Mouse (Mus musculus) right cerebral cortex, adult 2 months (tissue): ENCODE measurements at regions not wholly inside any gene's neighbourhood (a gene's known extent, or its start where the extent isn't known, plus 50 kb on each side); places are given as distances from the start of the nearest gene placed in this dataset.

Experiments used
- DNase-seq, 2 experiments: peaks; one replicate each; pipeline ENCODE4 v3.0.0; 2021 to 2022; ENCODE audit warnings: low spot score in 2 of 2

DNA sequence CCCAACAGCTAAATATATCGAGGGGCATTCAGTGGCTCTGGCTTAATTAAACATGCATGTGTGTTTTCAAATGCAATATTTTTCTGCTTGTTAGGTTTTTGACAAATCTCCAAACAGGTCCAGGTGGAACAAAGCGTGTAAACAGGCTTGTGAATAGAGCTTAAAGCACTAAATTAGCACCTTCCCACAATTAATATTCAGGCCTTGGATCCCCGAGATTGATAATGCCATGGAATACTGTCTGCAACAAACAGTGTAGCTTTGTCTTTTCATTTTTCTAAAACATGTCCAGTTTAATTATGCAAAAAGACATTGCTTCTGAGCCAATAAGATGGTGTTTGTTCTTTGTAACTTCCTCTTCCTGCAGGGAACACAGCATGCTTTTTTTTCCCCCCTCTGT lies 258.9 kb downstream of the Barhl2 start:
- no peak for DNase-seq

DNA sequence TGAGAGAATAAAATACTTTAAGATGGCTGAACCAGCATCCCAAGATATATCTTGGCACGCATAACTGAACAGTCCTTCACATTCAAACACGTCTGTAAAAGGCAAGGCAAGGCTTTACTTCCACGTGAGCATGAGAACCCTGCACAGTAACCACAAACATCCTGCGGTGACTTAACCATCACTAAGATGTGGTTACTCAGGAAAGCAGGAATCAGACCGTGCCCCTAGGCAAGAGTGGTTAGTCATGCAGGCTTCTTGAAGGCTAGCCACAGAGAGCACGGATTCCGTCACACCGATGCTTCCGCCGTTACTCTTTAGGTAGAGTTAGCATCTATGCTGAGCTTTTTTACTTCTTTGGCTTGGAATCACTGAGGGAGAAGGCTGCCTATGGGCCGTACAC lies 266.8 kb downstream of the Barhl2 start:
- no peak for DNase-seq

- no peak for DNase-seq
Measured at GRCm38 (mm10) chr5:106181726-106182125, 276.2 kb downstream of the Barhl2 start.

- no peak for DNase-seq
Measured at GRCm38 (mm10) chr5:106172162-106172561, 285.8 kb downstream of the Barhl2 start.

DNA sequence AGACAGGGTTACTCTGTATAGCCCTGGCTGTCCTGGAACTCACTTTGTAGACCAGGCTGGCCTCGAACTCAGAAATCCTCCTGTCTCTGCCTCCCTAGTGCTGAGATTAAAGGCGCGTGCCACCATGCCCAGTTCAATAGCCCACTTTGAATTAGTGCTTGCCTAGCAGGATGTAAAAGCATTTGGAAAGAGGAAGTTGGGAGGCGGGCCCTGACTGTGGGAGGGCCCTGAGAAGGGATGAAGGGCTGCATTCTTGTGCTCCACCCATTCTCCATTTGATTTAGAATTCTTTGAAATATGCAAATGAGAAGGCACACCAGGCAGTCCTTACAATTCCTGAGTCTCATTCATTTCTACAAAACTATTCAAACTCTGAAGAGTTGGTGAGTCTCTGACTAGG lies 287.6 kb downstream of the Barhl2 start:
- DNase-seq: no peak

DNA sequence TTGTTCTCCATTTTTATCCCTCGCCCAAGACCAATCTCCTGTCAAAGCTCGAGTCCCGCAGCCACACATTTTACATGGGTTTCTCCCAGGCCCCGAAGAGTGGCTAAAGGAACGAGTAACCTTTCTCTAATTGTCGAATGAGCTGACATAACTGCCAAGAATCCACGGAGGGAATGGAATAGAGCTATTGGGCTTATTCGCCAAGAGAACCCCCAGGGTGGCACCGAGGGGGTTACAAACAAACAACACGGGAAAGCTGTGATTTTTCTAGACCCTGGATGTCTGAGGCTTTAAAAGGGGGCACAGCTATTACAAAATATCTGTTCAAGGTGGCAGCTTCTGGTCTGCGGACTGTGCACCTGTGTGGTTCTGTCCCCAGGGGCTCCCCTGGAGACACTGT lies 290.4 kb downstream of the Barhl2 start:
- no peak for DNase-seq

DNA sequence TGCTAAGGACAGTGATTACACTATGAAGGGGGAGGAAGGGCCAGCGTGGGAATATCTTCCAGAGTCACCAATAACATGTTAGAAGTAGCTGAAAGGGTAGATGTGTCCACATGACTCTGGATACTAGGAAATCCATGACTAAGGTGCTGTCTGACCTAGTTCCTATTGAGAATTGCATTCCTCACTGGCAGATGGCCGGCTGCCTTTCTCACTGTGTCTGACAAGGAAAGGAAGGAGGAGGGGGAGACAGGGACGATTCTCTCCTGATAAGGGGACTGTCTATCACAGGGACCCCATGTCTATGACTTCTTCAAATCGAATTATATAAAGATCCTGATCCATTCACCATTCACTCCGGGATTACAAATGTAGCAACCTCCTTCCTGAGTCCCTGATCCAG lies 289.9 kb downstream of the Zfp326 start:
- no peak for DNase-seq

- DNase-seq: no peak
Measured at GRCm38 (mm10) chr5:106164190-106164589, 287.8 kb downstream of the Zfp326 start.

GRCm38 (mm10) chr5:106162981-106163653 lies 286.8 kb downstream of the Zfp326 start:
- no peak for DNase-seq

GRCm38 (mm10) chr5:106139109-106139508 lies 262.7 kb downstream of the Zfp326 start:
- no peak for DNase-seq

GRCm38 (mm10) chr5:106122928-106123327 lies 246.6 kb downstream of the Zfp326 start:
- DNase-seq: no peak

GRCm38 (mm10) chr5:106119584-106119983 lies 243.2 kb downstream of the Zfp326 start:
- DNase-seq: no peak

- DNase-seq: no peak
Measured at GRCm38 (mm10) chr5:106113186-106113585, 236.8 kb downstream of the Zfp326 start.

DNA sequence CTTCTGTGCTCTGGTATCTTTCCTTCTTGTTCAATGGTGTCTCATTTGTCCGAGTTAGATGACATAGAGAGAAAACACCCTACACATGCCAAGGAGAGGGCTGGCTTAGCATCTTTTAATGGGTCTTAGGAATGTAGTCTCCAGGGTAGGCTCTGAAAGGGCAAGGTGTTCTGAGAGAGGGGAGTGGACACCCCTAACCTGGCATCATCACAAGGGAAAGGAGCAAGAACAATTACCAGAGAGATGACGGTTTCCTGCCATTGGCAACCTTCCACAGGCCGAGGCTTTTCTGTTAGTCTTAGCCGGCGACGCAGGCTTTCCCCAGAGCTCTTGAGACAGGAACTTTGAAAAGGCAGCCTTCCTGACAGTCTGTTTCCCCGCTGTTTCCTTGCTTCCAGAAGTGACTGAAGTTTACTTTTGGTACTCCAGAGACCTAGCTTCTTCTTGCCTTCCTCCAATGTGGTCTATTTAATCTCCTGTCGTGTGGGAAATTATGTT lies 232.2 kb downstream of the Zfp326 start:
- DNase-seq: no peak

GRCm38 (mm10) chr5:106102255-106102654 lies 225.9 kb downstream of the Zfp326 start:
- no peak for DNase-seq

- no peak for DNase-seq
Measured at GRCm38 (mm10) chr5:106098887-106099286, 222.5 kb downstream of the Zfp326 start.

DNA sequence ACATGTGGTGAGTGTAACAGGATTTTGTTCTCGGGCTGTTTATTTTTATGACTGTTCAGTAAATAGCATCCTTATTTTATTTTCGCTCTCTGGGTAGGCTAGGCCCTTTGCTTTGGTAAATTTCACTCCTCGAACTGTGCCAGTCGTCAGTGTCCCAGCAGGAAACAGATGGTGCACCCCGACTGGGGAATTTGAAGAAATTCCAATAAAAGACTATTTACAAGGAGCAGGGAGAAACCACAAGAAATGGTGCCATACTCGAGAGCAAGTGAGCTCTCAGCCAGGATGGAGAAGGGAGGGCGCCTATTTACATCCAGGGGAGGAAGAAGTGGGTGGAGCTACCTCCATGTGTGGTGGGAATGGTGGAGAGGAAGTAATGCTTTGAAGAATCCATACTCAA lies 213.0 kb downstream of the Zfp326 start:
- DNase-seq: peak in 1 of 2 experiments; percentile 5

GRCm38 (mm10) chr5:106088478-106089185 lies 212.3 kb downstream of the Zfp326 start:
- DNase-seq: no peak

GRCm38 (mm10) chr5:106083786-106084185 lies 207.4 kb downstream of the Zfp326 start:
- DNase-seq: no peak

GRCm38 (mm10) chr5:106082891-106083290 lies 206.5 kb downstream of the Zfp326 start:
- DNase-seq: no peak

DNA sequence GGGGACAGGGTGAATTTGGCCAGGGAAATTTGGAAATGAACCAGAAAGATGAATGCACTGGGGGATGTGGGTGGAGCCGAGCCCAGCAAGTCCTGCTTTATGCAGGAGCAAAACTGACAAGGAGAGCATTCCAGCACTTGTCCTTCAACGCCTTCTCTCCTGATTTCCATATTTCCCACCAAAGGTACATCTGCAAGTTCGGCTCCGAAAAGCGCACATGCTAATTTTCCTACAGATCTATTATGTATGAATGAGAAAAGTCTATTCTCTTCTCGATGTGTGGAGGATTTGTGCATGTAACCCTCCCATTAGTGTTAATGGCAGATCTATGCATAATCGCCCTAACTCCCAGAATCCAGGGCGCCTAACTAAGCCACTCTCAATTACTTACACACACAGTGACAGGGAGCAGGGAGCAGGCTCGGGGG lies 190.8 kb downstream of the Zfp326 start:
- no peak for DNase-seq

DNA sequence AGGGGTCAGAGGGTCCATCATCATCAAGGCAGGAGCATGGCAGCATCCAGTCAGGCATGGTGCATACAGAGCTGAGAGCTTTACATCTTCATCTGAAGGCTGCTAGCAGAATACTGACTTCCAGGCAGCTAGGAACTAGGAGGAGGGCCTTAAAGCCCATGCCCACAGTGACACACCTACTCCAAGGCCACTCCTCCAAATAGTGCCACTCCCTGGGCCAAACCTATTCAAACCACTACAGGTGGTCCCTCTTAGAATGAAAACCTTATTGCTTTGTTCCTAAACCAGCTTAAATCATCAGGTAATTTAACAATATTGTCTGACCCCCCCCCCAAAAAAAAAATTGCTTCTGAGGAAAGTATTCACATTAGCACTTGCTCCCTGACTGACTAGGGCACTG lies 190.3 kb downstream of the Zfp326 start:
- no peak for DNase-seq

DNA sequence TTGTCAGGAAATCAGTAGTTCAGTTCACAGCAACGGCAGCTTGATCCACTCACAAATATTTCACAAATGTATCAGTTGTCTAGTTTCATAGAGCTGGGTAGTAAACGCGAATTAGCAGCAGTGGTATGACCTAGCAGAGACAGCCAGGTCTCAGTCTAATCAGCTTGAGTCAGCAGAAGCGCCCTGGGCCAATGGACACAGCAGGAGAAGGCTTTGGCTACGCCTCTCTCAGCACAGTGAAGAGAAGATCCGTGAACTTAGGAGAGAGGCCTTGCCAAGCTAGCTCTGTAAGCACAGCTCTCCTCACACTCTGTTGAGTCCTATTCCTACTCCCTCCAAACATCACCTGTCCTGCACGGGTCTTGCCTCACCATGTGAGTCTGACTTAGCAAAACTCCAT lies 188.0 kb downstream of the Zfp326 start:
- DNase-seq: no peak
